Mouse (Mus musculus): ENCODE measurements around the gene Elf2.

The Elf2 gene

DNA sequence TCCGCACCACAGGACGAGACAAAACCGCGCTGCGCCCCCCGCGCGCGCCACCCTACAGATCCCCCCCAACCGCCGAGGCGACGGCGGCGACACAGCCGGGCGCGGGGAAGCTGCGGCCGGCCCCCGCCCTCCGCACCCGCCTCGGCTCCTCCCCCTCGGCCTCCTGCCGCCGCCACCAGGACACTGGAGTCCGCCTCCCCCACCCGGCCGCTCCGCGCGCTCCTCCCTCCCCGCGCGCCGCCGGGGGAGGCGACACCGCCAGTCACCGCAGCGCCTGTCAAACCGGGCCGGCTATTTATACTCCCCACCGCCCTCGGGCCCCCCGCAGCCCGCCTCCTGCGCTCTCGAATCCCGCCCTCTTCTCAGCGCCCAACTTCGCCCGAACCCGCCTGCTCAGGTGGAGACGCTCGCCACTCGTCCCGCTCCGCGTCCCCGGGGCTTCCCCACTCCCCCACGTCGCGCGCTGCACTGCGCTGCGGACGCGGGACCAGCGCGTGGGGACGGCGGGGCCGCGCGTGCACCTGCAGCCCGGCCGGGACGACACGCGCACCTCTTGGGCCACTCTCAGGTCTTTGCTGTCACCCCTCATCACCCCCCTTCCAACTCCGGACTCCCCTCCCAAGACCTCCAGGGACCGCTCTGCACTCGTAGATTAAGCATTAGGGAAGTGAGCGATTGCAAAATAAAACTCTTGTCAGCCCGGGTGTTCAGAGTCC, at the start of gene Elf2:
TSS of gene Elf2 (minus strand) at position 112 of the 716 bp plus-strand sequence.
- peak; percentile 92 for DNase-seq

DNA sequence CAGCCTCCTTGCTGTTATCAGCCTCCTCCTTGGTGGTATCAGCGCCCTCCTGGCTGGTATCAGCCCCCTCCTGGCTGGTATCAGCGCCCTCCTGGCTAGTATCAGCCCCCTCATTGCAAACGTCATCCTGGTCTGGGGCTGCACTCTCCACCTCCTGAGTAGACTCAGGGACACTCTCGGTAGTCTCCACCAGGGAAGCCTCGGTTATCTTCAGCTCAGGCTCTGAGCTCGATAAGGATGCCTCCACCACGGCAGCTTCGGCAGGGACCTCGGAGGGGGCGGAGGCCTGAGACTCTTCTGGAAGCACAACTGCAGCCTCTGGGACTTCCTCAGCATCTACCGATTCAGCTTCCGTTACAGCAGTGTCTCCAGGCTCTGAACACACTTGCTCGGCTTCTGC, 48.4 kb upstream of the Elf2 start:
- DNase-seq: no peak

DNA sequence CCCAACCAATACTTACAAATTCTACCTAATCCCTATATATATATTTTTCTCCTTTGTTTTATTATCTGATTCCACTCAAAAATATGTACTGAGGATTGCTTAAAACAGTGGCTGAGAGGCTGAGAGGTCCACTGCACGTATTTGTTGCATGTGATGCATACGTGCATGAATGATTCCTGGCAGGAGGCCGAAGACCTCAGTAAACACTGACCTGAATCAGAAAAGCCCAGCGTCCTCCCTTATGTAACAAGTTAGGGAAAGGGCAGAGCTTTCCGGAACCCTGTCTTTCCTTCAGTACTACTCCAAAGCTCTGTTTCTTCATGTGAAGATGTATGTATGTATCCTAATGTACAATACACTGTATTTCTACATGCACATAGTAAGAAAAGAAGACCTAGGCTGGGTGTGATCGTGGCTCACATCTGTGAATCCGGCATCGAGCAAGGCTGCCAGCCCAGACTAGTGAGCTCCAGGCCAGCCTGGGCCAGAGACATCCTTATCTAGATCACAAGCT, 47.5 kb upstream of the Elf2 start:
- peak; percentile 55 for DNase-seq

DNA sequence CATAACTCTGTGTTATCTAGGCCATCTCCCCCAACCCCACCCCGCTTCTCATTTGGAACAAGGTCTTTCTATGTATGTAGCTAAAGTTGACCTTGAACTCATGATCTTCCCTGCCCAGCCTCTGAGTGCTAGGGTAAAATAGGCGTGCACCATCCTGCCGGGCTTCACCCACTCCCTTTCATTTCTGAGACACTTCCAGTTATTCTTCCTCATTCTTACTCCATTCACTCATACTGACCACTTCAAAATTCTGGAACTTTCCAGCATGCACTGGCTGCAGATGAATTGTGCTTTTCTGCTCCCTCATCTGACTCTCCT, 46.6 kb upstream of the Elf2 start:
- no peak for DNase-seq

DNA sequence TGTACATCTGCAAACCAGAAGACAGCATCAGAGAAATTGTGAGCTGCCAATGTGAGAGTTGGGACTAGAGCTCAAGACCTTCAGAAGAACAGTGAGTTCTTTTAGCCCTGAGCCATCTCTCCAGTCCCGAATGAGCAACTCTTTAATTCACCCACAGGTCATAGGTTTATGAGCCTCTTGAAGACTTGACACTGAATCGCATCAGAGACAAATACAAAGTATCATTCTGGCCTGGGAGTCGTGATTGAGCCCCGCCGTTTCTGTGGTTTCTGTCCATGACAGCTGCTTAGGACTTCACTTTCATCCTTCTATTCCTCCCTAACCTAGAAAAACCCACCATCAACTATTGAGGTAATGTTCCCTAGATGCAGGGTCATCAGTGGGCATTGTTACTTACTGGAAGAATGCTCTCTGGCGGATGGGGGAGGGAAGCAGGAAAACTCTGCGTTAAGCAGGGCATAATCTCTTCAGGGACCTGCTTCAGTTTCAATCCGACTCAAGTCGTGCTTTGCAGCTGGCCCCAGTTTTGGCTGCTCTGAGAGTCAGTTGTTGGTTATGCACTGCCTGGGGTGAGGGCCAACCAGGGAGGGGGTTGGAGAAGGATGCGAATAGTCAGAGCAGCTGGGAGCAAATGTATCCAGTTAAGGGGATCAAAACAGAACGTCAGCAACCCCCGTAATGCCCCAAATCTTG, 46.1 kb upstream of the Elf2 start:
- peak; percentile 47 for DNase-seq

DNA sequence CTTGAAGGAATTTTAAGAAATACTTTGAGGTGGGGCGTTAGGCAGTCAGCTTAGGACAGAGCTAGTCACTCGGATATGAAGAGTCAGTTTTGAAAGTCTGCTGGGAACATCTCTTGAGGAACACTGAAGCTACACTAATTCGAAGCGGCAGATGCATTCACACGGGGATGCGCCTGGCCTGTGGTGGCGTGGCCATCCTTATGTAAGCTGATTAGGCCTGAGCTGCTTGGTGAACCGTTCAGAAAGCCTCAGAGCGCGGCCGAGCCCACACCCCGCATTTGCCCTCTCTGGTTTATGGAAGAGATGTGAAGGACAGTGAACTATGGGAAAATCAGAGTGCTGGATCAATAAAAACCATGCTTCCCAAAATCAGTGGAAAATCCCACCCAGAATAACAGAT, 42.9 kb upstream of the Elf2 start:
- DNase-seq: no peak

DNA sequence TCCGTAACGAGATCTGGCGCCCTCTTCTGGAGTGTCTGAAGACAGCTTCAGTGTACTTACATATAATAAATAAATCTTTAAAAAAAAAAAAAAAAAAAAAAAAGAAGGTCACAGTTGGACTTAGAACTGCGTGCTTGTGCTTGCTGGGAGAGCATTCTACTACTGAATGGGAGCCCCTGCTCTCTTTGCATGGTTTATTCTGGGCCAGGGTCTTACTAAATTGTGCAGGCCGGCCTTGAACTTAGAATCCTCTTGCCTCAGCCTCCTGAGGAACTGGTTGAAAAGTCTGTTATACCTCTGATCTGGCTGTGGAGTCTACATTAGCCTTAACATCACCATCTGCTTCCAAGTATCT, 40.2 kb upstream of the Elf2 start:
- DNase-seq: no peak

DNA sequence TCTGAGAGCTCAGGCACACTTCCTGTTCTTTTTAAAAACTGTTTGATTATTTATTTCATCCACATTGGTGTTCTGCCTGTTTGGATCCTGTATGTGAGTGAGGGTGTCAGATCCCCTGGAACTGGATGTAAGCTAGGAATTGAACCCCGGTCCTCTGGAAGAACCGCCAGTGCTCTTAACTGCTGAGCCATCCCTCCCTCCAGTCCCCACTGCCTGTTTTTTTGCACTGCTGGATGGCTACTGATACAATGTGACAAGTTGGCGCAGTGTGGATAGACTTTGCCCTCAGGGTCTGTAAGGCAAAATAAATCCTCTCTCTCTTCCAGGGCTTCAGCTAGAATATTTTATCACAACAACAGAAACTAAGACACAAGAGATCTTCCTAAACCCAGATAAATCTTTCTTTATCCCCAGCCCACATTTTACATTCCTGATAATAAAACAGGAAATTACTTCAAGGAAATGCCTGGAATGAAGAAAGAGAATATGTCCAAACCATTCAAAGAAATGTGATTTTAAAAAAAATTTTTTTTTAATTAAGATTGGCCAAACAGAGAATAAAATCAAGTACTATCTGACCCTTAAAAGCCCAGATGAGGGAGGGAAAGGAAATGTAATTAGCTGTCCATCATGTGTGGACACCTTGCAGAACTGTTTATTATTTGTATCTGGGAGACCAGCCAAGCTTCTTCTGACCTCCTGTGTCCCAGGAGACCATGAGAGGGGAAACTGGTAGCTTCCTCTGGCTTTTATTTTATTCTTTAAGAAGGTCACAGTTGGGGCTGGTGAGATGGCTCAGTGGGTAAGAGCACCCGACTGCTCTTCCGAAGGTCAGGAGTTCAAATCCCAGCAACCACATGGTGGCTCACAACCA, 39.6 kb upstream of the Elf2 start:
- DNase-seq: peak; percentile 56

DNA sequence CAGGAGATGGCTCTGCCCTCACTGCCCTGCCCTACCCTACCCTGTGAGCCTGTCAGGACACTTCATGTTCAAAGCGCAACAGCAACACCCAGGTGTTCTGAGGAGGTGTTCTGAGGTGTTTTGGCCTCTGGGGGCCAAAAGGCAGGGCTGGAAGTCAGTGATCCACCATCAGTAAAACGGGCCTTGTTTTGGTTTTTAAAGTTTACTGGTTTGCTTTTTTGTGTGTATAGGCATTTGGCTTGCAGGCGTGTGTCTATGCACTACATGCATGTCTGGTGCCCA, 38.1 kb upstream of the Elf2 start:
- DNase-seq: no peak

DNA sequence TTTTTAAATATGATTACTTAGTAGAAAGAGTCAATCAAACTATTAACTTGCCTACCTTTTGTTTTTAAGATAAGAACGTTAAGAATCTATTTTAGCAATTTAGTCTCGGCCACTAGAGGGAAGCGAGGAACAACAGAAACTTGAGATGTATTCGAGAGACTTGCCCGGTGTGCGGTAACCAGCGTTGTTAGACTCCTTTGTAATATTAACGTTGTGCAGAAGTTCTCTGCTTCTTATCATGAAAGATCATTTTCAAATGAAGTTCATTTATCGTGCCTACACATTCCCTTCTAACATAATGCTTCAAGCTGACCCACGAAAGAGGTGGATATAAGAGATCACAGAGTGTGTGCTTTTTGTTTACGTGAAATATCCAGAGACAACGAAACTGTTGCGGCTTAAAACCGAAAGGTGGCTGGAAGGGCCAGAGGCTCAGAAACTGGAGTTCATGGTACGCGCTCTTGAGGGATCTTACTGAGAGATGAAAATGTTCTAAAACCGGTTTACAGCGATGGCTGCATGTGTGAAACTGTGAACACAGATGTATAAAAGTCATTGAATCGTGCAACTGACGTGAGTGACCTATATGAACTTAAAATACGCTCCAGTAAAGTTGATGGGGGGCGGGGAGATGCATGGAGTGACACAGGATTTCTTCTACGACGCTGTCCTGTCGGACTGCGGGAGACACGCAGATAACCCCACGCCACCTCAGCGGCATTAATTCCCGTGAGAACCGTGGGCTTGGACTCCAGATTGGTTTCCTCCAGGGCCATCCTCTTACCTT, 37.6 kb upstream of the Elf2 start:
- peak; percentile 54 for DNase-seq

DNA sequence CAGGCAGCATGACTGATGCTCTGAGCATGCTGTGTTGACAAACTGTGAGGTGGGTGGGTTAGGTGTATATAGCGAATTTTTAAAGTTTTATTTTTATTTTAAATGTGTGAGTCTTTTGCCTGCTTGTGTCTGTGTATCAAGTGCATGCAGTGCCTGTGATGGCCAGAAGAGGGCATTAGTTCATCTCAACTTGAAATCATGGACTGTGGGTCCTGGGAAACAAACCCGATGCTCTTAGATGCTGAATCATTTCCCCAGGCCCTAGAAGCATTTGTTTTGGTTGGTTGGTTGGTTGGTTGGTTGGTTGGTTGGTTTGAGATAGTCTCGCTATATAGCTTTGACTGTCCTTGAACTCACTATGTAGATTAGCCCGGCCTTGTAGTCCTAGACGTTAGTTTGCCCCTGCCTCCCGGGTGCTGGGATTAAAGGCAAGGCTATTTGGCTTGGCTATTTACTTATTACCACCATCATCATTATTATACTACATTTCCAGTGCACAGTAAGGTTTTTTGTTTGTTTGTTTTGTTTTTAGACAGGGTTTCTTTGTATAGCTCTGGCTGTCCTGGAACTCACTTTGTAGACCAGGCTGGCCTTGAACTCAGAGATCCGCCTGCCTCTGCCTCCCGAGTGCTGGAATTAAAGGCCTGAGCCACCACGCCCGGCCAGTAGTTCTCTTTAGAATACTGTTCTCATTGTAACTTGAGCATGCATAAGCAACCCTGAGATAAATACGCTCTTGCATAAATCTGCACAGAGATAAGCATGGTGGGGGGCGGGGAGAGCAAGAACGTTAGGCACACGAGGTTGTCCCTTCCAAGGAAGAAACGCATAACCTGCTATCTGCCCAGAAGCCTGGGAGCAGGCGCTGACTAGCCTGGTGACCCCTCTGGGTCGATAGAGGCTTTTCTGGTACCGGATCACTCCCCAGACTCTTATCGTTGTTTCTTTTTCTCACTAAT, 35.1 kb upstream of the Elf2 start:
- DNase-seq: peak; percentile 80

DNA sequence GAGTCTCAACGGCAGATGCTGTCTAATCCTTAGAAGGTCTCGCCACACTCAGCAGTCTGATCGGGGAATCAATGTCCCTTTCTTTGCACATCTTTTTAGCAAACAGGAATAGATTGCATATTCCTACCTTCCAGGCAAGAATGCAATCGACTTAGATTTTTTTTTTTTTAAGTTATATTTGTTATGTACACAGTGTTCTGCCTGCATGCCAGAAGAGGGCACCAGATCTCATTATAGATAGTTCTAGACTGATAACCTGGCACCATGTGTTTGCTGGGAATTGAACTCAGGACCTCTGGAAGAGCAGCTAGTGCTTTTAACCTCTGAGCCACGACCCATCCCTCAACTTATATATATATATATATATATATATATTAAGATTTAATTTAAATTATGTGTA, 33.1 kb upstream of the Elf2 start:
- no peak for DNase-seq

DNA sequence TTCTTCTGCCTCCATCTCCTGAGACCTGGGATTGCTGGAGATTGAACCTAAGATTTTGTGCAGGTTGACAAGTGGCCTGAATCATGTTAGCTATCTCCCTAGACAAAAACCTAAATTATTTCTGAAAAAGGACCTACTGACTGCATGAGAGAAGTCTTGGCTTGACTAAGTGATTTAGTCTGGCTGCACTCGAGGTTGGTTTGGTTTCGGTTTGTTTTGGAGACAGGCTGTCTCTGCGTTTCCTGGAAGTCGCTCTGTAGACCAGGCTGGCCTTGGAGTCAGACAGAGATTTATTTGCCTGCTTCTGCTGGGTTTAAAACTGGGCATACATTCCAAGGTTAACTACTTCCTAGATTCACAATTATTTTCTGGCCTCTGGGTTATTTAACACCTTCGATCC, 32.4 kb upstream of the Elf2 start:
- no peak for DNase-seq

DNA sequence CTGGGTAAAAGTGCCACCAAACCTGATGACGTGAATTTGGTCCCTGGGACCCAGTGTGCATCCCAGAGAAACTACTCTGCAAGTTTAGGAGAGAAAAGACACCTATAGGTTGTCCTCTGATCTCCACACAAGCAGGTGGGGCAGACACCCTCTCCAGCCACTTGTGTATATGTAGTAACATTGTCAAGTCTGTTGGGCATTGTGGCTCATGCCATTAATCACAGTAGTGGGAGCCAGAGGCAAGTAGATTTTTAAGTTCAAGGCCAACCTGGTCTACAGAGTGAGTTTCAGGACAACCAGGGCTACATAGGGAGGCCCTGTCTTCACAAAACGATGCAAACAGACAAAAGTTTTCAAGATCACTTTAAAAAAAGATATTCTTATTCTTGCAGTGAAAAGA, 31.4 kb upstream of the Elf2 start:
- DNase-seq: no peak

DNA sequence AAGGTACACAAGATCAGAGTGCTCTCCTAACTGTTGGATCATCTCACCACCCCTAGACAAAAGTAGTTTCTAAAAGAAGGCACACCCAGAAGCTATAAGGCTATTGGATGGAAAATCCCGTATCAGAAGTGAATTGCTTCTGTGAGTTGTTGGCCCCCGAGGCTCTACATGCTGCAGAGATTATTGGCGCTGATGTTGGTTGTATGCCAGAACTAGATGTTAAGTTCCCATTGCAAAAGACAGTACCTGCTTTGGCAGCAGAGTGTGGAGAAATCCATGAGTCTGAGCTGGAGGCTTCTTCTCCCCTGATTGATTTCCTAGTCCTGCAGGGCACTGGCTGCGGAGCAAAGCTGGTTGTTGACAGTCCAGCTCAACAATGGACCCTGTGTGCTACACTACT, 27.5 kb upstream of the Elf2 start:
- no peak for DNase-seq

DNA sequence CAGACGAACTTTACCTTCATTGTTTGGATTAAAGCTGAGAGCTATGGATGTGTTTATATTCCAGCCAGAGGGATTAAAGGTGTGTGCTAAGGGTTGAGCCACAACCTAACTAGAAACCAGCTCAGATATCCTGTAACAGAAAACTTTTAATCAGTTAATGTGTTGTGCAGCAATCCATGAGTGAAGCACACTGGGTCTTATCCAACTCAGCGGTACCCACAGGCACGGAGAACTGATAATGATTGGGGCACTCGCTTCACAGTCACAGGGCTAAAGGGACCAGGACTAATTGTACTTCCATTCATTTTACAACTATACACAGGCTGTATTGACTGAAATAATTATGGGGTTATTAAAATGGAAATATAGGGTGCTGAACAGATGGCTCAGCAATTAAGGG, 26.5 kb upstream of the Elf2 start:
- no peak for DNase-seq

DNA sequence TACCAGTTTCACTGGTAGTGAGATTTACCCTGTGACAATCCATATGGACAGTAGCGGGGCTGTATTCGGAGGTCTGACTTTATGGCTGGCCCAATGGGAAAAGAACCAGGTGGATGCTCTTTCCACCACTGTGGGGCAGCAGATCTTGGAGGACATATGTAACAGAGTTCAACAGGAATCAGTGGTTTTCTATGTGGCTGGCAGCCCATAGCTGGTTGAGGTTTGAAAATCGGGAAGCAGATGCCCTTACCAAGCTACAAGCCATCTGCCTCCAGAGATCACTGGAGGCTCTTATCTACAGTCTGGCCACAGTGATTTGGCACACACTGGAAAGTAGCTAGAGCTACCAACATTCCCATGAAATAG, 25.0 kb upstream of the Elf2 start:
- no peak for DNase-seq

DNA sequence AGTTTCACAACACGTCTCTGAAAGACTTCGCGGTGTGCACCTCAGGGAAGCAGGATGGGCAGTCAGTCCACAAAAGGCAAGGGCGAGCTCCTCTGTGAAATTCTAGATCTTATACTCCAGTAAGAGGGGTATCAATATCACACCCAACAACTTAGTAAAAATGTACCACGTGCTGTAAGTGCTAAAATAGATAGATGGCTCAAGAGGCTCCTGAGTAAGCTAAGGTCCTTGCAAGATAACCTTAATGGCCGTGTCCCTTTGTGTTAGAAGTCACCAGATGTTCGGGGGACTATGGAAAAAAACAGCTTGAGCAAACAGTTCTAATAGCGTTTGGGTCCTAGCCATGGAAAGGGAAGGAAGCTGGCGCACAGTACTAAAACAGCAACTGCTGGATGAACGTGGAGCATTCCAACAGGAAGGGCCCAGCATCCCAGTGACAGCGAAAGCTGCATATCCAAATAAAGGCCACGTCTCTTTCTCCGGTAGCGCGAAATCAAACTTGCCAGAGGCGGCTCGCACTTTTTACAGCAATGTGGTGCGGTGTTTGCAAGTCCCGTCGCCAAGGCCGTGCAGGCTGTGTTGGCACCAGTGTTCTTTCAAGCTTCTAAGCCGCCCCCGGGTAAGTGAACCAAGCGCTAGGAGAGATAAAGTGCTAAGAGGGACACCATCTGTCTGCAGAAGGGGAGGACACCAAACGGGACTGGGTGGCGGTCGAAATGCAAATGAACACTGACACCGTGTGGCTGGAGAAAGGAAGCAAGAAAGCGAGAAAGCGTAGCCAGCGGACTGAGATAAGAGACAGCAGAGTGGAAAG, 24.4 kb upstream of the Elf2 start:
- peak; percentile 81 for DNase-seq

DNA sequence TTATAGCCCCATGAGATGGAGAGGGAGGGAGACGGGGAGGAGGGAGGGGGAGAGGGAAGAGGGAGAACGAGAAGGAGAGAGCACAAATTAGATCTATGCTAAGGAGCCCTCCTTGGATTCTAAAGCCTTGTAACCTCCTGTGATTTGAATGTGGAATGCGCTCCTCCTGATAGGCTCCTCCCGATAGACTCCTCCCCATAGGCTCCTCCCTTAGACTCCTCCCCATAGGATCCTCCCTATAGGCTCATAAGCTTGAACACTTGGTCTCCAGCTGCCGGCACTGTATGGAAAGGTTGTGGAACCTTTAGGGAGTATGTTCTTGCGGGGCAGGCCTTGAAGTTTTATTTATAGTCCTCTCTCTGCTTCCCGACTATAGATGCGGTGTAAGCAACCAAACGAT, 20.6 kb upstream of the Elf2 start:
- DNase-seq: no peak

DNA sequence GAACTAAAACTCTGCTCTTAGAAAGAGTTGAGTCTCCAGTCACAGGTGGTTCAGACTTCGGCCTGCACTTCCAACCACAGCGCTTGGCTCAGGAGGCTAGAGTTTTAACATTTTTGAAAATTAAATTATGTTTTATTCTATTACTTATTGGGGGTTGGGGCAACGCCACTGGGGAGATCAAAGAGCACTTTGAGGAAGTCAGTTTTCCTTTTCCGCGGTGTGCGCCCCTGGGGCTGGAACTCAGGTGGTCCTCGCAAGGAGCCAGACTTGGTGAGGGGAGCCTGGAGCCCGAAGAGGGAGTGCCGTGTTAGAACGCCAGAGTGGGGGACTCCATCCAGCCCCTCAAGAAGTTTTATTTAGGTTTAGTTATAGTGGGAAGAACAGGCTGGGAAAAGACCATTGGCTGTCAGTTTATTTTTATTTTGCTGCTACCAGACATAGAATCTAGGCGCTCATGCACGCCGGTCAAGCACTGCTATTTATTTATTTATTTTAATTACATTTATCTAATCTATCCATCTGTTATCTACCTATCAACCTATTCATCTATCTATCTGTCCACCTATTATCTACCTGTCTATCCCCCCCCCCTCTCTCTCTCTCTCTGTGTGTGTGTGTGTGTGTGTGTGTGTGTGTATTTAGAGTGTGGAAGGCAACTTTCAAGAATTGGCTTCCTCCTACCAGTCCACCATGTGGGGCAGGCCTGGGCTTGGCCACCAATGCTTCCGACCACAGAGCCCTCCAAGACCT, 19.3 kb upstream of the Elf2 start:
- no peak for DNase-seq
